Mouse (Mus musculus): ENCODE results near the gene Col2a1. TPM values are rescaled to one million over a fixed set of nuclear protein-coding genes. Genes with fewer than 3 reads are reported as not detected.

The Col2a1 gene
- total RNA-seq (2021): 1 to 10 TPM; 3.8 TPM
- long read RNA-seq, experiment 1, partial matches to known transcripts: 2 of 2 reads
- long read RNA-seq, experiment 1, other reads (novel, unspliced or antisense): 0 of 2 reads
- long read RNA-seq, experiment 2, full-length matches to known transcripts: 4 of 4 reads
- long read RNA-seq, experiment 2, partial matches to known transcripts: 0 of 4 reads
- long read RNA-seq, experiment 2, other reads (novel, unspliced or antisense): 0 of 4 reads

- DNase-seq (ENCODE audit: low spot score in 2 of 2): no peak
Observed at GRCm38 (mm10) chr15:98003822-98004739, at the start of gene Col2a1. Gene Col2a1 (minus strand): TSS chr15:98004695.

DNA sequence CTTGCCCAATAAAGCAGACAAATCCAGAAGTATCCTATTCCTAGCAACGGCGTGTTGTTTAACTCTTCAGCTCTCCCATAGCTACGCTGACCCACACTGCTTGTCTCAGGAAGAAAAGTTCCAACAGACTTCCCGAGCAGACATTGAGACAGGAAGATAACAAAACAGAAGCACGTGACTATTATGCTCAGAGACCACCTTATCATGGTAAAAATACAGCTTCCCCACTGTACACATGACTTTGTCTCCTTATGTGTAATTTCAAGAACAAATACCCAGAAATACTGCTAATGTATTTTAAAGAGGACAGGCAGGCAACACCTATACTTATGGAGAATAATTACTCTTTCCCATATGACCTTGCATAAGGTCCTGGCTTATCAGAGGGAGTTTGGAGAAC is 47.2 kb upstream of the Col2a1 start:
- DNase-seq (ENCODE audit: low spot score in 2 of 2): no peak

DNA sequence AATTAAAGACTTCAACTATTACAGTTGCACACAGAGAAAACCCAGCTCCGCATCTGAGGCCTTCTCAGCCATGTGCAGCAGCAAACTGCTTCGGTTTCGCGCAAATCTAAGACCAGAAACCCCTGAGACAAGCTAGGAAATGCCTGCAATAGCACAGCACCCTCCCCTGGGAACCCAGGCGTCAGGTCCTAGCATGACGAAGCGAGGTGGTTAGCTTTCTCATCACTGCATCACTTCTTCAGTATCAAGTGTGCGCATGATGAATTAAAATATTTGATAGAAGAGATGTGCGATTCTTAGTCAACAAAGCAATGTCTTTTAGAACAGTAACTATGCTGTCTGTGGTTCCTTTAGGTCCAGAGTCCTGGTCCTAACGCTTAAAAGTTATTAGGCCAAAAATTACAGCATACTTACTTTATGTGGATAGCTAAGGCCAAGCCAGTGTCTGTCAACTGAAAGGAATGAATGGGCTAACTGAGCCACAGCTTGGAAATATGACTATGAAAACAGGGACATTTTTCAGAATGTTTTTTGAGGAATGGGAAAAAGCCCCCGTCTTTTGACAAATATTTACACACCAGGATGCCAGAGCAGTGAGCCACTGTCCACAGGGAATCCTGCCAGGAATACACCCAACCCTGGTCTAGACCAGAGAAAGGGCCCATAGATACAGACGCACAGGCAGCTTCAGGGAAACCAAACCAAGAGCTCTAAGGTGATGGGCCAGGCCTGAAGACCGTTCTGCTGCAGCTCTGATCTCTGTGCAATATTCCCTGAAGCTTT is 44.6 kb upstream of the Col2a1 start:
- no peak for DNase-seq (ENCODE audit: low spot score in 2 of 2)

GRCm38 (mm10) chr15:98044387-98044786 is 39.9 kb upstream of the Col2a1 start:
- DNase-seq (ENCODE audit: low spot score in 2 of 2): no peak

- no peak for DNase-seq (ENCODE audit: low spot score in 2 of 2)
Observed at GRCm38 (mm10) chr15:98043967-98044366, 39.5 kb upstream of the Col2a1 start.

- no peak for DNase-seq (ENCODE audit: low spot score in 2 of 2)
Observed at GRCm38 (mm10) chr15:98042508-98042907, 38.0 kb upstream of the Col2a1 start.

- no peak for DNase-seq (ENCODE audit: low spot score in 2 of 2)
Observed at GRCm38 (mm10) chr15:98039682-98040081, 35.2 kb upstream of the Col2a1 start.

- no peak for DNase-seq (ENCODE audit: low spot score in 2 of 2)
Observed at GRCm38 (mm10) chr15:98036578-98036977, 32.1 kb upstream of the Col2a1 start.

GRCm38 (mm10) chr15:98035076-98035755 is 30.7 kb upstream of the Col2a1 start:
- DNase-seq (ENCODE audit: low spot score in 2 of 2): no peak

- DNase-seq (ENCODE audit: low spot score in 2 of 2): no peak
Observed at GRCm38 (mm10) chr15:98033233-98033748, 28.8 kb upstream of the Col2a1 start.

GRCm38 (mm10) chr15:98029798-98030197 is 25.3 kb upstream of the Col2a1 start:
- DNase-seq (ENCODE audit: low spot score in 2 of 2): no peak

DNA sequence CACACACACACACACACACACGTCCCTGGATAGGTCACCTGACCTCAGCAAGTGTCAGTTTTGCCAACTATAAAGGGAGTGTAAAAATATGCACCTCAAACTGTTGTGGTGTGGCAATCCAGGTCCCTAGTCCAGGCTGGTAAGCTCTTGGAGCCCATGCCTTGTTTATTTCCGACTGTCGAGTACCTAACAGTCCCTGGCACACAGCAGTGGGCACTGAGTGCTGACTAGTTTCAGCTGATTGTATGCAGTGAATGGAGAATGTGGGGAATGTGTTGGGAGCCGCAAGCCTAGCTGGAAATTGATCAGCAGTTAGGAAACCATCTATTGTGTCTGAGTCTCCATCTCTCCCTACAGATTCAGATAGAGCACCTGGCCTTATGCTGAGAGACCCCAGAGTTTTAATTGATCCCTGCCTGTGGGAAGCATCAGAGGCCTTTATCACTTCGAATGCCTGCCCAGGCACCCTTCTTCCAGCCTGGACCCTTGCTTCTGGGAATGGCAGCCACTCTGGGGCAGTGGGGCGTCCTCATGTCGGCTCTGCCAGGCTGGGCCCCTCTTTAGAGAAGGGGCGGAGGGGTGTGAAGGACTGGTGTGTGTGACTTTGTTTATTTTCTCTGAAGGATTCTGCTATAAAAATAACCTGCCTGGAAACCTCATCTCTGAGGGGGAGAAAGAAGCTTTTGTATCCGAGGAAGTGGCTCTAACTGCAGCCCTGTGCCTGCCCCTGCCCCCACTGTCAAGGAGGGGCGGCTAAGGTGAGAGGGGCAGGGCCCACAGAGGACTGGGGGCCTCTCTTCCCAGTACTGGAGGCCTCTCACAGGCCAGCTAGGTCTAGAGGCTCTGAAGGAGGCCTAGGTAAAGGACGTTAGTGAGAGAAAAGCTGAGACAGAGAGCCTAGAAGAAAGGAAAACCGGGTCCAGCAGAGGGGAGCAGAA is 22.7 kb upstream of the Col2a1 start:
- DNase-seq (ENCODE audit: low spot score in 2 of 2): no peak

DNA sequence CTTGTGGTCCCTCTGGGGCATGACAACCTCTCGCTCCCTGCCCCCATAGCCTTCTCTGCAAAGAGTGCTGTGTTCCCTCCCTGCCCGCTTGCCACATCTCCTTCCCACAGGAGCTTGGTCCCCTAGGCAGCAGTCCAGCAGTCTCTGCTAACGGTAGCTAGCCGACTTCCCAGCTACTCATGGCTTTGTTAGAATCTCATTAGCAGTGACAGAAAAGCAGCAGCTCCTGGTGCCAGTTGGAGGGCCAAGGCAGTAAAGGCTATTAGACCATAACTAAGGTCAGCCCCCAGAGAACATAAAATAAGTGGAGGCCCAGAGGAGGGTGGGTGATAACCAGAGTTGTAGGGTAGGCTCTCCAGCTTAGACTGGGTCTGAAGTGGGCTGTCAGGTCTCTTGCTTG is 21.1 kb upstream of the Col2a1 start:
- no peak for DNase-seq (ENCODE audit: low spot score in 2 of 2)

DNA sequence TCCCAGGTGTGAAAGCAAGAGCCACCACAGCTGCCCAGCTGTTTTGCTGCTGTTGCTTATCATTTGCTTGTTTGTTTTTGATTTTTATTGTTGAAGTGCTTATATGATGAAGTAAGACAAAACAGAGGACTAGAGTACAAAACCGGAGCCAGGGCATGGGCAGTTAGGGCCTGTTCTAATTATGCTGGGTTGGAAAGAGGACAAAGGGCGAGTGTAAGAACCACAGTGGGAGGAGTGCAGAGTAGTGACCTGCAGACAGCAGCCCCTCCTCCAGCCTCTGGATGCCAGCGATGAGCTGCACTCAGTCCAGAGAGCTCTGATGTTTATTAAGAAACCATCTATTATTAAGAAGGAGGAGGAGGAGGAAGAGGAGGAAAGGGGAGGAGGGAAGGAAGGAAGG is 18.6 kb upstream of the Col2a1 start:
- DNase-seq (ENCODE audit: low spot score in 2 of 2): no peak

DNA sequence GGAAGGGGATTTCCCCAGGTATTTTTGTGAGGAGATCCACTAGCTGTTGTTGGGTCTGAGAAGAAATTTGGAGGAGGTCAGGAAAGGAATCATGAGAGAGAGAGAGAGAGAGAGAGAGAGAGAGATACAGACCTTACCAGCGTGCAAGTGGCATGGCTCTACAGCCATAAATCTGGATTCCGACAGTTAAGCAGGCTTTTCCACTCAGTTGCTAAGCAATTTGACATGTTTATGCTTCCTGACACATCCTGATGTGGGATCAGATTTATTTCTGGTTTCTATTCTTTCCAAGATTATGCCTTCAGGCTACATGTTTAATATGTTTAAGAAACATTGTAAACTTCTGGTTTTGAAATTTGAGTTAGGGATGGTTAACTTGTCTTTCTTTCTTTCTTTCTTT is 17.4 kb upstream of the Col2a1 start:
- DNase-seq (ENCODE audit: low spot score in 2 of 2): no peak

DNA sequence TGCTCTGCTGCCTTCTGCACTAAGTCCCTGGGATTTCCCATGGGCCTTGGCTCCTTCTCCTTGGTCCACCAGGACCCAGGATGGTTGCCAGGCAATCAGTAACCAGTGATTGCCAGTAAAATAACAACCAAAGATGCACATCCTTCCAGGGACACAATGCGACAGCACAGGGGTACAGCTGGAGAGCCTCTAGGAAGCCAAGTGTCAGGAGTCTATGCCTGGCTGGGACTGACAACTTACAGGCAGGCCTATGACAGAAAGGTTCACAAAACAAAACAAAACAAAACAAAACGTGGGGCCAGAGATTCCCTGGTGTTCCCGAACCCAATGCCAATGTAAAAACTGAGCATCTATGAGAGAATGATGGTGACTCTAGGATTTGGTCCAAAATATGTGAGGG is 14.6 kb upstream of the Col2a1 start:
- DNase-seq (ENCODE audit: low spot score in 2 of 2): no peak

GRCm38 (mm10) chr15:98017925-98018324 is 13.4 kb upstream of the Col2a1 start:
- no peak for DNase-seq (ENCODE audit: low spot score in 2 of 2)

DNA sequence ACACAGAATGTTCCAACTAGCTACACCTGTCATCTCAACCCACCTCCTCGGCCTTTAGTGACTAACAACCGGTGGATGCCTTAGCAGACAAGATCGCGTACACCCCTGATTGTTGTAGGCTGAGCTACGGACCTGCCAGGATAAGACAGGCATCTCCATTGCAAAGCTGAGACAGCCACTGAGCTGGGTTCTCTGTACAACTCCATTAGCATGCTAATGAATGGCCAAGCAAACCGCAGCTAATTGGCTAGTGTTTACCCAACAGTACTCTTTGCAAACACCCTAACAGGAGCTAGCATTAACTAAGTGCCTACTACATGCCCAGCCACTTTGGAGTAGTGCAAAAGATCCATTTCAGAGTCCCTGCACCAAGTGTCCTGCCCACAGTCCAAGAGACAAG is 8.3 kb upstream of the Col2a1 start:
- DNase-seq (ENCODE audit: low spot score in 2 of 2): no peak

- DNase-seq (ENCODE audit: low spot score in 2 of 2): no peak
Observed at GRCm38 (mm10) chr15:98005181-98005580, 686 bp upstream of the Col2a1 start.

- no peak for DNase-seq (ENCODE audit: low spot score in 2 of 2)
Observed at GRCm38 (mm10) chr15:98004740-98005159, 255 bp upstream of the Col2a1 start.

All from adrenal gland, postnatal 4 days (tissue).